Mouse (Mus musculus) forebrain, embryonic 11.5 days (tissue): ENCODE measurements at regions not wholly inside any gene's neighbourhood (a gene's known extent, or its start where the extent isn't known, plus 50 kb on each side); places are given as distances from the start of the nearest gene placed in this dataset.
A peak's percentile ranks its signal among the peaks of the same experiment; 100 is the strongest.

Experiments
- ATAC-seq: fragments of 200-750 bp; cut with Nextera tagmentation; replicated peaks from 2 replicates; pipeline ENCODE4 v1.8.0; 2017; ENCODE audit warnings: moderate TSS enrichment; ENCODE audit not compliant: low FRiP score
- DNase-seq: peaks from one replicate; pipeline ENCODE4 v3.0.0-alpha.2; 2017; ENCODE audit warnings: low spot score
- H3K27ac ChIP-seq: fragments of 300-500 bp; sonication (generic); 2 replicates; pipeline ENCODE4 v1.5.1; 2014; ENCODE audit warnings: low read depth, low read length
- H3K27me3 ChIP-seq: fragments of 300-500 bp; sonication (generic); 2 replicates; pipeline ENCODE4 v1.6.1; 2014; ENCODE audit warnings: mild to moderate bottlenecking, low read length, mixed read lengths; ENCODE audit not compliant: control insufficient read depth, insufficient read depth
- H3K36me3 ChIP-seq: fragments of 300-500 bp; sonication (generic); 2 replicates; pipeline ENCODE4 v1.6.1; 2014; ENCODE audit warnings: mild to moderate bottlenecking, low read length, moderate library complexity, mixed read lengths; ENCODE audit not compliant: control insufficient read depth, insufficient read depth
- H3K4me1 ChIP-seq: fragments of 300-500 bp; sonication (generic); replicated peaks from 2 replicates; pipeline ENCODE4 v1.6.1; 2014; ENCODE audit warnings: low read length, mixed read lengths; ENCODE audit not compliant: control insufficient read depth, insufficient read depth
- H3K4me2 ChIP-seq: fragments of 300-500 bp; sonication (generic); 2 replicates; pipeline ENCODE4 v1.6.1; 2014; ENCODE audit warnings: low read depth, mild to moderate bottlenecking, low read length, moderate library complexity, mixed read lengths; ENCODE audit not compliant: severe bottlenecking
- H3K4me3 ChIP-seq: fragments of 300-500 bp; sonication (generic); 2 replicates; pipeline ENCODE4 v1.5.1; 2014; ENCODE audit warnings: low read depth, low read length
- H3K9ac ChIP-seq: fragments of 300-500 bp; sonication (generic); 2 replicates; pipeline ENCODE4 v1.6.1; 2014; ENCODE audit warnings: low read length
- H3K9me3 ChIP-seq: fragments of 300-500 bp; sonication (generic); 2 replicates; pipeline ENCODE4 v1.6.1; 2016; ENCODE audit warnings: low read length, mixed read lengths; ENCODE audit not compliant: control insufficient read depth
- WGBS: fragments of 180-500 bp; shearing (Covaris S2); extraction: QIAGEN DNeasy Blood & Tissue Kit; methylation state at CpG from one replicate; pipeline ENCODE4 v1.1.7; 2014; 5-methylcytosine and 5-hydroxymethylcytosine counted together

- WGBS = 5% methylated on average over 29 of the region's 29 CpGs
These were observed 453.6 kb upstream of the Tmem132c start for GRCm38 (mm10) chr5:126787706-126788610.

GRCm38 (mm10) chr5:126799698-126800279, 441.8 kb upstream of the Tmem132c start:
- Histone ChIP-seq H3K4me3 (no peak overlapping the region), H3K27me3 (no peaks in the 10 kb centered on the region), H3K36me3 (no peaks in the 10 kb centered on the region), H3K4me2 (no peak overlapping the region), H3K4me1 (no peaks in the 10 kb centered on the region), H3K9ac (no peak overlapping the region), H3K9me3 (no peaks in the 10 kb centered on the region), H3K27ac (no peak overlapping the region)
- WGBS = 93% methylated on average over 8 of the region's 8 CpGs
- DNase-seq (no peak), ATAC-seq (no peak)

More at GRCm38 (mm10) chr5:126787706-126788610, 453.6 kb upstream of the Tmem132c start:
- Histone ChIP-seq H3K27me3 (peaks cover 2% of the 10 kb centered on the region; the same call in 1 of the 2 replicates), H3K27ac (no peak overlapping the region), H3K4me3 (peak overlapping the region; percentile 31), H3K4me1 (no peaks in the 10 kb centered on the region; the same call in 1 of the 2 replicates), H3K4me2 (peak overlapping the region; percentile 57), H3K9me3 (no peaks in the 10 kb centered on the region), H3K9ac (no peak overlapping the region), H3K36me3 (no peaks in the 10 kb centered on the region)
- DNase-seq (peak; percentile 76), ATAC-seq (peak; percentile 82)

GRCm38 (mm10) chr5:126806656-126807055, 435.0 kb upstream of the Tmem132c start:
- H3K4me3 ChIP-seq = no peak overlapping the region
- no peak overlapping the region for H3K27ac ChIP-seq
- ATAC-seq (no peak), DNase-seq (no peak)
- H3K4me1 ChIP-seq = no peaks in the 10 kb centered on the region
- no peak overlapping the region for H3K9ac ChIP-seq
- no peaks in the 10 kb centered on the region for H3K36me3 ChIP-seq
- no peaks in the 10 kb centered on the region for H3K9me3 ChIP-seq
- no peak overlapping the region for H3K4me2 ChIP-seq
- no peaks in the 10 kb centered on the region for H3K27me3 ChIP-seq

GRCm38 (mm10) chr5:126816069-126816468, 425.5 kb upstream of the Tmem132c start:
- ATAC-seq (no peak), DNase-seq (no peak)
- H3K9me3 ChIP-seq = no peaks in the 10 kb centered on the region
- H3K9ac ChIP-seq = no peak overlapping the region
- H3K27ac ChIP-seq = no peak overlapping the region
- no peak overlapping the region for H3K4me2 ChIP-seq
- no peaks in the 10 kb centered on the region for H3K36me3 ChIP-seq
- no peak overlapping the region for H3K4me3 ChIP-seq
- no peaks in the 10 kb centered on the region for H3K4me1 ChIP-seq
- H3K27me3 ChIP-seq = no peaks in the 10 kb centered on the region

GRCm38 (mm10) chr5:126835440-126835839, 406.2 kb upstream of the Tmem132c start:
- H3K4me3 ChIP-seq = no peak overlapping the region
- no peaks in the 10 kb centered on the region for H3K9me3 ChIP-seq
- H3K4me2 ChIP-seq = no peak overlapping the region
- H3K9ac ChIP-seq = no peak overlapping the region
- ATAC-seq = no peak
- no peak overlapping the region for H3K27ac ChIP-seq
- H3K4me1 ChIP-seq = no peaks in the 10 kb centered on the region
- no peaks in the 10 kb centered on the region for H3K36me3 ChIP-seq
- DNase-seq = no peak
- WGBS = 94% methylated on average over 3 of the region's 3 CpGs
- H3K27me3 ChIP-seq = no peaks in the 10 kb centered on the region

GRCm38 (mm10) chr5:126842606-126843005, 399.0 kb upstream of the Tmem132c start:
- no peak for ATAC-seq
- WGBS = 84% methylated on average over 4 of the region's 4 CpGs
- H3K4me2 ChIP-seq = no peak overlapping the region

GRCm38 (mm10) chr5:126862078-126862477, 379.5 kb upstream of the Tmem132c start:
- Histone ChIP-seq H3K27me3 (no peaks in the 10 kb centered on the region), H3K36me3 (no peaks in the 10 kb centered on the region), H3K4me3 (no peak overlapping the region), H3K9ac (no peak overlapping the region), H3K4me1 (no peaks in the 10 kb centered on the region), H3K27ac (no peak overlapping the region), H3K9me3 (no peaks in the 10 kb centered on the region), H3K4me2 (no peak overlapping the region)
- DNase-seq (no peak), ATAC-seq (no peak)
- 83% methylated on average over 1 of the region's 1 CpGs for WGBS

More at GRCm38 (mm10) chr5:126842606-126843005, 399.0 kb upstream of the Tmem132c start:
- Histone ChIP-seq H3K9ac (no peak overlapping the region), H3K36me3 (no peaks in the 10 kb centered on the region), H3K27ac (no peak overlapping the region), H3K27me3 (no peaks in the 10 kb centered on the region), H3K4me1 (no peaks in the 10 kb centered on the region), H3K4me3 (no peak overlapping the region), H3K9me3 (no peaks in the 10 kb centered on the region)
- DNase-seq = no peak

GRCm38 (mm10) chr5:126875842-126876241, 365.8 kb upstream of the Tmem132c start:
- H3K27ac ChIP-seq = no peak overlapping the region
- H3K27me3 ChIP-seq = no peaks in the 10 kb centered on the region
- no peaks in the 10 kb centered on the region for H3K9me3 ChIP-seq
- H3K4me1 ChIP-seq = no peaks in the 10 kb centered on the region
- no peak for ATAC-seq
- WGBS = 83% methylated on average over 1 of the region's 1 CpGs
- H3K36me3 ChIP-seq = no peaks in the 10 kb centered on the region
- H3K9ac ChIP-seq = no peak overlapping the region
- H3K4me3 ChIP-seq = no peak overlapping the region
- H3K4me2 ChIP-seq = no peak overlapping the region
- DNase-seq = no peak
